In genomic region chr4:154028066-154028465, GRCm38 (mm10) we compare ENCODE assay signal across 27 mouse cellular contexts. TPM values are rescaled to one million over a fixed set of nuclear protein-coding genes. Genes with fewer than 3 reads are reported as not detected.
DNase-seq lines count a peak whose midpoint lies in the region; ATAC-seq and TF ChIP-seq lines count a peak whose summit lies in the region.
"Had no signal": no experiment of that assay in that cellular context is flagged by ENCODE, and none has a peak within 500 bp of the region (broad histone marks: within the 10 kb centered on the region; RNA-seq: fewer than 3 reads in every experiment).

No protein-coding gene starts in this region.

- no peak for TF ChIP-seq CTCF in liver, embryonic 14.5 days (IDR thresholded peaks at IDR 0.05; ENCODE audit: low read depth)
- TF ChIP-seq CTCF in liver, postnatal 0 days (IDR thresholded peaks at IDR 0.05; ENCODE audit: low read depth) = no peak

- DNase-seq in liver, embryonic 14.5 days (ENCODE audit: low read depth in 3 of 3, low spot score in 3 of 3) = no peak
- no peak for DNase-seq in liver, postnatal 0 days
- peak; percentile 71 for DNase-seq in adipocyte (ENCODE audit: low spot score)
- no peak for DNase-seq in left cerebral cortex, postnatal 10 days (ENCODE audit: extremely low spot score in 1 of 2, low spot score in 2 of 2)
- no peak for DNase-seq in adrenal gland, postnatal 10 days
- DNase-seq: adrenal gland, adult 8-10 months; cerebellum, adult 11 months; cerebellum, adult 8-10 months; gastrocnemius, postnatal 10 days; heart, adult 18-20 months had no signal

- H3K4me3 ChIP-seq in erythroblast, embryonic 14.5 days (replicated peaks) = peak overlapping the region; percentile 83
- peak overlapping the region in 1 of 2 experiments; percentile 96; a peak in 2 of 4 replicates for H3K4me3 ChIP-seq in liver, embryonic 14.5 days (ENCODE audit: insufficient read depth in 1 of 2, low read depth in 2 of 2, low read length in 2 of 2)
- no peak overlapping the region for H3K4me3 ChIP-seq in liver, postnatal 0 days (ENCODE audit: low read depth, low read length)
- no peak overlapping the region; the same call in 1 of the 2 replicates for H3K4me3 ChIP-seq in liver, embryonic 16.5 days (ENCODE audit: low read depth, low read length)
- H3K4me3 ChIP-seq: embryonic facial prominence, embryonic 12.5 days; forebrain, embryonic 12.5 days; heart, embryonic 15.5 days; hindbrain, embryonic 10.5 days had no signal

- WGBS in liver, embryonic 14.5 days (ENCODE audit: insufficient replicate concordance) = 76% methylated on average over 7 of the region's 7 CpGs
- WGBS in liver, postnatal 0 days (ENCODE audit: insufficient replicate concordance) = 79% methylated on average over 7 of the region's 7 CpGs
- 77% methylated on average over 7 of the region's 7 CpGs for WGBS in liver, embryonic 16.5 days (ENCODE audit: insufficient replicate concordance)

- H3K9ac ChIP-seq in liver, embryonic 14.5 days (replicated peaks) = no peak overlapping the region; the same call in none of the 2 replicates
- no peak overlapping the region for H3K9ac ChIP-seq in liver, postnatal 0 days (replicated peaks)
- H3K9ac ChIP-seq in liver, embryonic 16.5 days (ENCODE audit: low read depth, low read length) = 0 out of 2 replicates have a peak overlapping the region, but pooled peaks have one; percentile 95
- H3K9ac ChIP-seq: embryonic facial prominence, embryonic 12.5 days; forebrain, embryonic 12.5 days; heart, embryonic 15.5 days; hindbrain, embryonic 14.5 days had no signal

- no peak for ATAC-seq in erythroblast, adult 5-6 weeks (replicated peaks; ENCODE audit: low FRiP score, poor library complexity, severe bottlenecking)
- no peak for ATAC-seq in liver, embryonic 14.5 days (ENCODE audit: insufficient read depth)
- no peak for ATAC-seq in liver, postnatal 0 days
- ATAC-seq in liver, embryonic 16.5 days (ENCODE audit: low read depth) = no peak
- ATAC-seq: forebrain, embryonic 16.5 days had no signal

- H3K27ac ChIP-seq in liver, embryonic 14.5 days = no peak overlapping the region
- no peak overlapping the region for H3K27ac ChIP-seq in liver, postnatal 0 days (ENCODE audit: low read depth)
- H3K27ac ChIP-seq in liver, embryonic 16.5 days (ENCODE audit: low read length) = no peak overlapping the region
- H3K27ac ChIP-seq: embryonic facial prominence, embryonic 12.5 days; forebrain, embryonic 12.5 days; heart, embryonic 15.5 days; hindbrain, embryonic 10.5 days; hindbrain, embryonic 14.5 days had no signal

- intact Hi-C loops in left cerebral cortex, postnatal 10 days (cut with DNase I) = no loop called here

- TF ChIP-seq EP300 in liver, embryonic 14.5 days (IDR thresholded peaks at IDR 0.05; ENCODE audit: low read depth) = no peak
- TF ChIP-seq EP300 in liver, postnatal 0 days (IDR thresholded peaks at IDR 0.05; ENCODE audit: low read depth) = no peak

- no peaks in the 10 kb centered on the region; the same call in 1 of the 2 replicates for H3K9me3 ChIP-seq in erythroblast, embryonic 14.5 days (ENCODE audit: control insufficient read depth, low read length)
- H3K9me3 ChIP-seq in liver, embryonic 14.5 days (ENCODE audit: control insufficient read depth, low read length) = no peaks in the 10 kb centered on the region
- H3K9me3 ChIP-seq in liver, postnatal 0 days (ENCODE audit: low read length) = no peaks in the 10 kb centered on the region
- H3K9me3 ChIP-seq in liver, embryonic 16.5 days (replicated peaks; ENCODE audit: control insufficient read depth, low read length) = no peaks in the 10 kb centered on the region
- H3K9me3 ChIP-seq: embryonic facial prominence, embryonic 12.5 days; forebrain, embryonic 12.5 days; heart, embryonic 15.5 days; hindbrain, embryonic 10.5 days had no signal

- H3K36me3 ChIP-seq in erythroblast, embryonic 14.5 days (ENCODE audit: control insufficient read depth) = peaks cover 88% of the 10 kb centered on the region
- H3K36me3 ChIP-seq in liver, embryonic 14.5 days (replicated peaks; ENCODE audit: control insufficient read depth, insufficient read depth, low read depth) = peaks cover 8% of the 10 kb centered on the region
- H3K36me3 ChIP-seq in liver, postnatal 0 days (replicated peaks; ENCODE audit: insufficient read depth, low read length) = peaks cover under 1% of the 10 kb centered on the region; the same call in 1 of the 2 replicates
- peaks cover 7% of the 10 kb centered on the region for H3K36me3 ChIP-seq in liver, embryonic 16.5 days (ENCODE audit: control insufficient read depth, insufficient read depth)
- H3K36me3 ChIP-seq: embryonic facial prominence, embryonic 12.5 days; forebrain, embryonic 12.5 days; heart, embryonic 15.5 days; hindbrain, embryonic 10.5 days had no signal

- peaks cover 65% of the 10 kb centered on the region for H3K4me1 ChIP-seq in erythroblast, embryonic 14.5 days (ENCODE audit: control insufficient read depth)
- peaks cover 10 to 31% of the 10 kb centered on the region in 2 experiments for H3K4me1 ChIP-seq in liver, embryonic 14.5 days (replicated peaks; ENCODE audit: control insufficient read depth in 2 of 2, insufficient read depth in 2 of 2, low read length in 1 of 2)
- H3K4me1 ChIP-seq in liver, postnatal 0 days (ENCODE audit: insufficient read depth) = peaks cover 30% of the 10 kb centered on the region
- peaks cover 45% of the 10 kb centered on the region for H3K4me1 ChIP-seq in liver, embryonic 16.5 days (ENCODE audit: control insufficient read depth, low read depth, low read length)

- H3K4me2 ChIP-seq in liver, embryonic 14.5 days (ENCODE audit: low read depth) = peak overlapping the region; percentile 82
- no peak overlapping the region for H3K4me2 ChIP-seq in liver, postnatal 0 days (ENCODE audit: low read depth, low read length)
- H3K4me2 ChIP-seq in liver, embryonic 16.5 days (ENCODE audit: low read depth, low read length) = no peak overlapping the region
- H3K4me2 ChIP-seq: embryonic facial prominence, embryonic 12.5 days; forebrain, embryonic 12.5 days; heart, embryonic 11.5 days; heart, embryonic 15.5 days; hindbrain, embryonic 14.5 days had no signal

- H3K27me3 ChIP-seq in erythroblast, embryonic 14.5 days (ENCODE audit: control insufficient read depth) = no peaks in the 10 kb centered on the region
- no peaks in the 10 kb centered on the region for H3K27me3 ChIP-seq in liver, embryonic 14.5 days (ENCODE audit: control insufficient read depth, insufficient read depth, low read length)
- no peaks in the 10 kb centered on the region for H3K27me3 ChIP-seq in liver, postnatal 0 days (ENCODE audit: insufficient read depth, low read length)
- H3K27me3 ChIP-seq in liver, embryonic 16.5 days (ENCODE audit: control insufficient read depth, insufficient read depth, low read depth, low read length) = no peaks in the 10 kb centered on the region

RNA-seq across cellular contexts. Expression of gene Smim1, which starts 2.0 kb away (rescaled TPM):
- polyA plus RNA-seq in erythroblast, embryonic 14.5 days (2012) = 35.8 and 57.8 TPM in 2 replicates
- 5.4 and 12.5 TPM in 2 replicates for total RNA-seq in erythroblast, adult 5-6 weeks (2015; ENCODE audit: low replicate concordance)
- 9.6 and 11.4 TPM in 2 replicates for total RNA-seq in erythroblast, adult 5-6 weeks (2017; ENCODE audit: low replicate concordance)
- 224 and 276 TPM in 2 replicates for polyA plus RNA-seq in liver, embryonic 14.5 days (2012; rRNA removed)
- polyA plus RNA-seq in liver, embryonic 14.5 days (2014; fragmentation: Nextera tagmentation; extraction: Ambion mirVana) = 446 and 452 TPM in 2 replicates
- 86.4 and 93.6 TPM in 2 replicates for polyA plus RNA-seq in liver, postnatal 0 days (2015; fragmentation: Nextera tagmentation; extraction: Ambion mirVana)
- 271 and 290 TPM in 2 replicates for polyA plus RNA-seq in liver, embryonic 16.5 days (2015; fragmentation: Nextera tagmentation; extraction: Ambion mirVana)
- total RNA-seq in left cerebral cortex, postnatal 10 days (2021) = 1 to 10 TPM; 2.4 to 2.8 TPM
- 10 to 100 TPM; 28.6 to 32.6 TPM for total RNA-seq in adrenal gland, postnatal 10 days (2021)

RNA-seq across cellular contexts. Expression of gene Ccdc27, which starts 14.4 kb away (rescaled TPM):
- polyA plus RNA-seq in erythroblast, embryonic 14.5 days (2012) = not detected in 2 replicates
- total RNA-seq in erythroblast, adult 5-6 weeks (2015; ENCODE audit: low replicate concordance) = not detected in 2 replicates
- not detected in 2 replicates for total RNA-seq in erythroblast, adult 5-6 weeks (2017; ENCODE audit: low replicate concordance)
- not detected in 2 replicates for polyA plus RNA-seq in liver, embryonic 14.5 days (2012; rRNA removed)
- polyA plus RNA-seq in liver, embryonic 14.5 days (2014; fragmentation: Nextera tagmentation; extraction: Ambion mirVana) = not detected in 2 replicates
- polyA plus RNA-seq in liver, postnatal 0 days (2015; fragmentation: Nextera tagmentation; extraction: Ambion mirVana) = not detected in 2 replicates
- polyA plus RNA-seq in liver, embryonic 16.5 days (2015; fragmentation: Nextera tagmentation; extraction: Ambion mirVana) = 0.04 TPM in 1 of 2 replicates, not detected in the other
- under 1 TPM; 0.43 to 0.65 TPM for total RNA-seq in left cerebral cortex, postnatal 10 days (2021)
- not detected for total RNA-seq in adrenal gland, postnatal 10 days (2021)
- total RNA-seq: adrenal gland, adult 8-10 months; common myeloid progenitor, adult 5-6 weeks; gastrocnemius, postnatal 10 days; gastrocnemius, postnatal 4 days; heart, adult 18-20 months; heart, postnatal 25 days; MEL had no signal
- polyA plus RNA-seq: brain, embryonic 14.5 days; C2C12; embryonic facial prominence, embryonic 12.5 days; forebrain, embryonic 12.5 days; forebrain, embryonic 16.5 days; frontal cortex, adult 2 months; heart, embryonic 11.5 days; heart, embryonic 15.5 days; hindbrain, embryonic 10.5 days; hindbrain, embryonic 14.5 days had no signal

RNA-seq across cellular contexts. Expression of gene Lrrc47, which starts 16.5 kb away (rescaled TPM):
- 10.4 and 11.2 TPM in 2 replicates for polyA plus RNA-seq in erythroblast, embryonic 14.5 days (2012)
- total RNA-seq in erythroblast, adult 5-6 weeks (2015; ENCODE audit: low replicate concordance) = 3.6 and 5.4 TPM in 2 replicates
- 4.5 and 29.4 TPM in 2 replicates for total RNA-seq in erythroblast, adult 5-6 weeks (2017; ENCODE audit: low replicate concordance)
- polyA plus RNA-seq in liver, embryonic 14.5 days (2012; rRNA removed) = 20.8 and 23.6 TPM in 2 replicates
- 13.2 and 15.1 TPM in 2 replicates for polyA plus RNA-seq in liver, embryonic 14.5 days (2014; fragmentation: Nextera tagmentation; extraction: Ambion mirVana)
- polyA plus RNA-seq in liver, postnatal 0 days (2015; fragmentation: Nextera tagmentation; extraction: Ambion mirVana) = 9.4 and 11.7 TPM in 2 replicates
- 11.8 and 12.2 TPM in 2 replicates for polyA plus RNA-seq in liver, embryonic 16.5 days (2015; fragmentation: Nextera tagmentation; extraction: Ambion mirVana)
- total RNA-seq in left cerebral cortex, postnatal 10 days (2021) = 10 to 100 TPM; 54.8 to 58.4 TPM
- total RNA-seq in adrenal gland, postnatal 10 days (2021) = 10 to 100 TPM; 40.7 to 43.3 TPM

RNA-seq across cellular contexts. Expression of gene Cep104, which starts 53.1 kb away (rescaled TPM):
- 1.2 and 1.3 TPM in 2 replicates for polyA plus RNA-seq in erythroblast, embryonic 14.5 days (2012)
- 1.9 and 6.1 TPM in 2 replicates for total RNA-seq in erythroblast, adult 5-6 weeks (2015; ENCODE audit: low replicate concordance)
- 5.0 and 11.9 TPM in 2 replicates for total RNA-seq in erythroblast, adult 5-6 weeks (2017; ENCODE audit: low replicate concordance)
- 3.3 and 3.9 TPM in 2 replicates for polyA plus RNA-seq in liver, embryonic 14.5 days (2012; rRNA removed)
- 5.1 and 6.3 TPM in 2 replicates for polyA plus RNA-seq in liver, embryonic 14.5 days (2014; fragmentation: Nextera tagmentation; extraction: Ambion mirVana)
- 1.9 and 2.5 TPM in 2 replicates for polyA plus RNA-seq in liver, postnatal 0 days (2015; fragmentation: Nextera tagmentation; extraction: Ambion mirVana)
- polyA plus RNA-seq in liver, embryonic 16.5 days (2015; fragmentation: Nextera tagmentation; extraction: Ambion mirVana) = 5.3 and 5.6 TPM in 2 replicates
- total RNA-seq in left cerebral cortex, postnatal 10 days (2021) = 10 to 100 TPM; 23.8 to 24.0 TPM
- 10 to 100 TPM; 18.0 to 19.0 TPM for total RNA-seq in adrenal gland, postnatal 10 days (2021)

RNA-seq across cellular contexts. Expression of gene Dffb, which starts 53.1 kb away (rescaled TPM):
- polyA plus RNA-seq in erythroblast, embryonic 14.5 days (2012) = 0.75 and 2.1 TPM in 2 replicates
- 2.9 and 9.2 TPM in 2 replicates for total RNA-seq in erythroblast, adult 5-6 weeks (2015; ENCODE audit: low replicate concordance)
- total RNA-seq in erythroblast, adult 5-6 weeks (2017; ENCODE audit: low replicate concordance) = 2.1 and 3.5 TPM in 2 replicates
- 8.0 and 8.6 TPM in 2 replicates for polyA plus RNA-seq in liver, embryonic 14.5 days (2012; rRNA removed)
- polyA plus RNA-seq in liver, embryonic 14.5 days (2014; fragmentation: Nextera tagmentation; extraction: Ambion mirVana) = 5.8 and 6.1 TPM in 2 replicates
- 3.6 and 4.6 TPM in 2 replicates for polyA plus RNA-seq in liver, postnatal 0 days (2015; fragmentation: Nextera tagmentation; extraction: Ambion mirVana)
- polyA plus RNA-seq in liver, embryonic 16.5 days (2015; fragmentation: Nextera tagmentation; extraction: Ambion mirVana) = 6.7 and 6.9 TPM in 2 replicates
- 10 to 100 TPM; 12.1 to 13.8 TPM for total RNA-seq in left cerebral cortex, postnatal 10 days (2021)
- 1 to 10 TPM; 5.2 to 8.0 TPM for total RNA-seq in adrenal gland, postnatal 10 days (2021)
